8 mouse cellular contexts compared by ENCODE assay signal in genomic region chr1:190170819-190171216, GRCm38 (mm10). TPM values are rescaled to one million over a fixed set of nuclear protein-coding genes. Genes with fewer than 3 reads are reported as not detected.
DNase-seq lines count a peak whose midpoint lies in the region; ATAC-seq and TF ChIP-seq lines count a peak whose summit lies in the region.

No protein-coding gene starts in this region.

- 0 out of 2 replicates have a peak overlapping the region, but pooled peaks have one; percentile 30 for H3K9ac ChIP-seq in heart, adult 2 months (ENCODE audit: low read depth, low read length)
- H3K9ac ChIP-seq in forebrain, postnatal 0 days = peak overlapping the region; percentile 51
- H3K9ac ChIP-seq in liver, embryonic 16.5 days (ENCODE audit: low read depth, low read length) = peak overlapping the region; percentile 42; the same call in 1 of the 2 replicates

- no peak for TF ChIP-seq CTCF in heart, adult 2 months (IDR thresholded peaks at IDR 0.05)
- TF ChIP-seq CTCF in E14TG2a.4 (conservative IDR thresholded peaks at IDR 0.05; ENCODE audit: low read length) = no peak
- no peak for TF ChIP-seq CTCF in forebrain, postnatal 0 days (IDR thresholded peaks at IDR 0.05; ENCODE audit: low read depth)

- H3K4me1 ChIP-seq in heart, adult 2 months (ENCODE audit: control insufficient read depth, insufficient read depth, low read length) = peaks cover 3% of the 10 kb centered on the region
- peaks cover 44% of the 10 kb centered on the region for H3K4me1 ChIP-seq in E14TG2a.4 (replicated peaks; ENCODE audit: low read depth, low read length)
- 0 out of 2 replicates have a peak, but pooled peaks cover 8% of the 10 kb centered on the region for H3K4me1 ChIP-seq in forebrain, postnatal 0 days (ENCODE audit: insufficient read depth)
- no peaks in the 10 kb centered on the region; the same call in 1 of the 2 replicates for H3K4me1 ChIP-seq in liver, embryonic 16.5 days (ENCODE audit: control insufficient read depth, low read depth, low read length)

- no peaks in the 10 kb centered on the region for H3K79me2 ChIP-seq in heart, adult 2 months (replicated peaks; ENCODE audit: control insufficient read depth, insufficient read depth, low read length)

- H3K27ac ChIP-seq in heart, adult 2 months = peak overlapping the region; percentile 88
- H3K27ac ChIP-seq in forebrain, postnatal 0 days (ENCODE audit: low read depth, low read length) = peak overlapping the region; percentile 69
- H3K27ac ChIP-seq in liver, embryonic 16.5 days (ENCODE audit: low read length) = peak overlapping the region; percentile 55

- no peak for TF ChIP-seq POLR2A in heart, adult 2 months (IDR thresholded peaks at IDR 0.05; ENCODE audit: insufficient read depth, low read depth, low read length)

- peak; percentile 40 for ATAC-seq in forebrain, postnatal 0 days
- no peak for ATAC-seq in liver, embryonic 16.5 days (ENCODE audit: low read depth)
- ATAC-seq in granulocyte monocyte progenitor cell, adult 5-6 weeks (replicated peaks; ENCODE audit: poor library complexity, severe bottlenecking) = no peak

- peak overlapping the region; percentile 76 for H3K4me3 ChIP-seq in heart, adult 2 months
- peak overlapping the region; percentile 80 for H3K4me3 ChIP-seq in E14TG2a.4 (replicated peaks; ENCODE audit: low read length)
- H3K4me3 ChIP-seq in forebrain, postnatal 0 days (ENCODE audit: low read depth, low read length) = peak overlapping the region; percentile 58
- H3K4me3 ChIP-seq in liver, embryonic 16.5 days (ENCODE audit: low read depth, low read length) = peak overlapping the region; percentile 62

- H3K4me2 ChIP-seq in forebrain, postnatal 0 days (ENCODE audit: low read depth) = peak overlapping the region; percentile 97
- peak overlapping the region; percentile 53 for H3K4me2 ChIP-seq in liver, embryonic 16.5 days (ENCODE audit: low read depth, low read length)

- no peak for TF ChIP-seq EP300 in heart, adult 2 months (IDR thresholded peaks at IDR 0.05; ENCODE audit: insufficient read depth, low read depth, low read length)

- no peaks in the 10 kb centered on the region for H3K36me3 ChIP-seq in heart, adult 2 months (ENCODE audit: control insufficient read depth, insufficient read depth, low read length)
- no peaks in the 10 kb centered on the region for H3K36me3 ChIP-seq in E14TG2a.4 (ENCODE audit: insufficient read depth, low read length)
- H3K36me3 ChIP-seq in forebrain, postnatal 0 days (ENCODE audit: insufficient read depth) = no peaks in the 10 kb centered on the region
- H3K36me3 ChIP-seq in liver, embryonic 16.5 days (ENCODE audit: control insufficient read depth, insufficient read depth) = no peaks in the 10 kb centered on the region

- WGBS in heart, adult 2 months = under 1% methylated on average over 24 of the region's 24 CpGs
- WGBS in forebrain, postnatal 0 days = under 1% methylated on average over 23 of the region's 24 CpGs
- under 1% methylated on average over 22 of the region's 24 CpGs for WGBS in liver, embryonic 16.5 days (ENCODE audit: insufficient replicate concordance)

- intact Hi-C loops in heart, adult 2 months (cut with DNase I) = loop anchor here (10.0 kb wide), 3 partner anchors 194 to 524 kb away; no protein-coding TSS in a partner anchor

- no peak for DNase-seq in heart, adult 2 months
- DNase-seq in heart, adult 9 months (ENCODE audit: low spot score in 2 of 2) = no peak
- no peak for DNase-seq in forebrain, postnatal 0 days
- no peak for DNase-seq in natural killer cell, adult 2 months (ENCODE audit: low spot score in 2 of 2)
- DNase-seq in layer of hippocampus, postnatal 10 days (ENCODE audit: low spot score in 2 of 2) = no peak

- H3K27me3 ChIP-seq in heart, adult 2 months (ENCODE audit: control insufficient read depth, insufficient read depth, low read length) = peaks cover 11% of the 10 kb centered on the region
- H3K27me3 ChIP-seq in E14TG2a.4 (ENCODE audit: insufficient read depth, low read length) = peaks cover 88% of the 10 kb centered on the region
- peaks cover 46% of the 10 kb centered on the region for H3K27me3 ChIP-seq in forebrain, postnatal 0 days (ENCODE audit: insufficient read depth, low read length)
- H3K27me3 ChIP-seq in liver, embryonic 16.5 days (ENCODE audit: control insufficient read depth, insufficient read depth, low read depth, low read length) = peaks cover 76% of the 10 kb centered on the region

- no peaks in the 10 kb centered on the region for H3K9me3 ChIP-seq in E14TG2a.4 (ENCODE audit: low read length)
- H3K9me3 ChIP-seq in forebrain, postnatal 0 days (ENCODE audit: low read length) = no peaks in the 10 kb centered on the region
- no peaks in the 10 kb centered on the region for H3K9me3 ChIP-seq in liver, embryonic 16.5 days (replicated peaks; ENCODE audit: control insufficient read depth, low read length)

RNA-seq across cellular contexts. Expression of gene Prox1, which starts 0.3 kb away (rescaled TPM):
- total RNA-seq in heart, adult 2 months (2021) = 10 to 100 TPM; 46.2 to 57.3 TPM
- polyA plus RNA-seq in heart, adult 2 months (2012; rRNA removed) = 12.1 and 21.7 TPM in 2 replicates
- total RNA-seq in forebrain, postnatal 0 days (2014; rRNA removed) = 13.4 and 24.8 TPM in 2 replicates
- 6.2 and 16.2 TPM in 2 replicates for polyA plus RNA-seq in forebrain, postnatal 0 days (2015; fragmentation: Nextera tagmentation; extraction: Ambion mirVana)
- 6.8 and 7.6 TPM in 2 replicates for polyA plus RNA-seq in liver, embryonic 16.5 days (2015; fragmentation: Nextera tagmentation; extraction: Ambion mirVana)
- total RNA-seq in granulocyte monocyte progenitor cell, adult 5-6 weeks (2014; fragmentation: Nextera tagmentation) = not detected in 2 replicates
- total RNA-seq in granulocyte monocyte progenitor cell, adult 5-6 weeks (2017) = not detected in 2 replicates
- total RNA-seq in layer of hippocampus, postnatal 10 days (2021) = 100 to 1,000 TPM in 1 of 2 experiments, 10 to 100 TPM in 1; 91.1 to 106 TPM

Comparison
In these comparisons a context has a peak if more than half of its experiments do, and no peak if none do; other contexts are left out.
1. RNA of gene Prox1, which starts 0.3 kb away (total RNA-seq): 91.1 to 106 TPM in layer of hippocampus, postnatal 10 days, 46.2 to 57.3 TPM in heart, adult 2 months and 13.4 to 24.8 TPM in forebrain, postnatal 0 days; not detected in granulocyte monocyte progenitor cell, adult 5-6 weeks; every median in the first group is over 10 times any median in the second.
2. Peak in every context shown above with its lines, with median percentiles within 50 percentile points of each other: H3K27ac ChIP-seq, H3K4me3 ChIP-seq and H3K9ac ChIP-seq.